Mouse (Mus musculus): Measurements from ENCODE around the gene Kif26a.

The Kif26a gene

DNA sequence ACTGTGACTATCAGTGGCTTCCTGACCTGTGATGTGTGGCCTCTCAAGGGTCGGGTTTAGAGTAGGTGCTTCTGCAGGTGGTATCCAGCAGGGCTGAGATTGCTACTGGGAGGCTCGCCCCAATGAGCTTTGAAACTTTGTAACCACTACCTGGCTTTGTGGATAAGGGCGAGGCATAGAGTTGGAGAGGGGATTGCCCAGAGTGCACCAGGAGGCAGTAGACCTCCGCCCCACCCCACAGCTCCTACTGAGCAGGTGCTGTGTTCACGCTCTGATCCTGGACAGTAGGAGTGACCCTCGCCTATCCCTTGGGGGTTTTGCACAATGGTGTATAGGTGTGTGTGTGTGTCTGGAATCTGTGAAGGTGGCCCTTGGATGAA, 18.8 kb downstream of the Kif26a start:
- DNase-seq (ENCODE audit: low spot score), result no peak

DNA sequence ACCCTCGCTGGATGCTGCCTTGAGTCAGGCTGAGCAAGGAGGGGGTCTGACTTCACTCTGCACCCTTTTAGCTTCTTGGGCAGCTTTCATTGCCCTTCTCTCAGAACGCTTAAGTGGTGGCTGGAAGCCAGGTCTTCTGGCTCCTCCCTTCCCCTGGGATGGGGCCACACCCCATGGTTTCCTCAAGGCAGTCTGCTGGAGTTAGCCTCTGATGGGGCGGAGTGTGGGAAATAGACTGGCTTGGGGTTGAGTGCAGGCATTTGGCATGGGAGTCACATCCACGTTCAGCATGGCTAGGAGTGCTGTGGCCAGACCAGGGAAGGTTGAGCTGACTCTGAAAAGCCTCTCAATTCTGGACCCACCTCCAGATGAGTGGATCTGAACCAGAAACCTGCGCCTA, 23.2 kb downstream of the Kif26a start:
- no peak for DNase-seq (ENCODE audit: low spot score)

DNA sequence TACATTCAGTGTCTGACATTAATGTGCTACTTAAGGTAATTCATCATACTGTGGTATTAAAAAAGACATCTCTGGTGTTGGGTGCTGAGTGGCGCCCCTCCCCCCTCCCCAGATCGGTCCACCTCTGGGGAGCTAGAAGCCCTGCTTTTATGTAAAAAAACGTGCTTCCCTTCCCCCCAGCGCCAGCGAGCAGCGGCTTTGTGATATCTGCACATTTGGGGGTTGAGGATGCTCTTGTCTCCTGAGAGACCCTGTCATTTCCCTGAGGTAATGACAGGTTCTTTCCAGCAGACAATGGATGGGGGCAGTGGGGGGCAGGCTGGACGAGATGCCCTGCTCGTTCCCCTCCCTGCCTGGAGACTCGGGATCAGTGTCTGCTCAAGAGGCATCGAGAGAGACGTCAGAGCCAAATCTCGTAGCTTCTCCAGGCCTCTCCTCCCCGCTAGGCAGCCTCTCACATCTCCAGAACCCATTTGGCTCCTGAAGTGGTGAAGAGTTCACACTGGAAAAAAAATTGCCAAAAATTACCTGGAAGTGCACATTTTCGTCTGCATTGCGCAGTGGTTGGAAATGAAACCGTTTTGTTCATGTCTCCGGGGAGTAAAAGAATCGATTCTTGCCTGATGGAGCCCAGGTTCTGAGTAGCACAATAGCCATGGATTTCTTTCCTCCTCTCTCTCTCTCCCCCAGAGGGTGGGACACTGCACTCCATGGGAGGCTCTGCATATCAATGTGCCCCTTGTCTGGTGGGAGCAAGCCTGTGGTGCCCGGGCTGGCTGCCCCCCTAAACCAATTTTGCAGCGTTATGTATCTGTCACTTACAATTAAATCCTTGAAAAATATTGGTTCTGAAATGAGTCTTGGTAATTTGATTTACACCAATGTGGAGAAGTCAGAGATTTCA, 24.9 kb downstream of the Kif26a start:
- DNase-seq (ENCODE audit: low spot score), result no peak

DNA sequence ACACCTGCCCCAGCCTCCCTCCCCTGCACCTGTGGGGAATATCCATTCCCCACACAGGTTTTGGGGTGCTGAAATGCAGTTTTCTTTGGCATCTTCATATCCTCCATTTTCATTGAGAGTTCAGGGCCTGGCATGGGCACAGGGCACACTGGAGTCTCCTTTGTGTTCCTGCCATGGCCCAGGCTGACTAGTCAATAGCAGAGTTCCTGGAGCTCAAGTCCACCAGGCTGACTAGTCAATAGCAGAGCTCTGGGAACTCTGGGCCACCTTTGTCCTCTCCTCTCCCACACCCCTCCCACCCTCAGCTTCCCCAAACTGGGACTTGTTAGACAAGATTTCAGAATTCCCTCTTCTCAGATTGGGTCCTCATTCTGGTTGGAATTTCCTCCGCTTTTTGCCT, 25.6 kb downstream of the Kif26a start:
- no peak for DNase-seq (ENCODE audit: low spot score)

DNA sequence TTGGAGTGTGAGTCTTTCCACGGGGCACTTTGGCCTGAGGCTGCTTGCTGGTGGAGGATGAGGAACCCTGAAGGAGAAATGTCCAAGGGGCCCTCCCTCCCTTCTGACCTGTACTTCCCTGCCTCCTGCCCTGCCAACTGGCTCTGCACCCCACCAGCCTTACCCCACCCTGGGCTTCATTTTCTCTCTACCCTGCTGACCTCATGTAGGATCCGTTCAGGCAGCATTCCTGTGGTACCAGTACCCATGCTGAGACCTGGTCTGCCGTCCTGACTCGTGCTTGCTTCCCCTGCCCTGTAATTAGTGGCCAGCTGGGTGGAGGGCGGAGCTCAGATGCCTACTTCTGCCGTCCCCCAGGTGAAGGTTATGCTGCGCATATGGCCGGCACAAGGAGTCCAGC, 26.2 kb downstream of the Kif26a start:
- no peak for DNase-seq (ENCODE audit: low spot score)

DNA sequence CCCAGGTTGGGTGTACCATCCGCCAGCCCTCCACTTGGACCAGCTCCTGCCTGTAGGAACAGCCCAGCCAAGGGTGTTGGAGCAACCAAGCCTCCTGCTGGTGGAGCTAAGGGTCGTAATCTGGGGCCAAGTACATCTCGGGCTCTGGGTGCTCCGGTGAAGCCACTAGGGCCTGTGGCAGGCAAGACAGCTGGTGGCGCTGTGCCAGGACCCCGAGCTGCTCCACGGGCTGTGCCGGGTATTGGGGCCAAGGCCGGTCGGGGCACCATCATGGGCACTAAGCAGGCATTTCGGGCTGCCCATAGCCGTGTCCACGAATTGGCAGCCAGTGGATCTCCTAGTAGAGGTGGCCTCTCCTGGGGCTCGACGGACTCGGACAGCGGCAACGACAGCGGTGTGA, 31.7 kb downstream of the Kif26a start:
- no peak for DNase-seq (ENCODE audit: low spot score)

DNA sequence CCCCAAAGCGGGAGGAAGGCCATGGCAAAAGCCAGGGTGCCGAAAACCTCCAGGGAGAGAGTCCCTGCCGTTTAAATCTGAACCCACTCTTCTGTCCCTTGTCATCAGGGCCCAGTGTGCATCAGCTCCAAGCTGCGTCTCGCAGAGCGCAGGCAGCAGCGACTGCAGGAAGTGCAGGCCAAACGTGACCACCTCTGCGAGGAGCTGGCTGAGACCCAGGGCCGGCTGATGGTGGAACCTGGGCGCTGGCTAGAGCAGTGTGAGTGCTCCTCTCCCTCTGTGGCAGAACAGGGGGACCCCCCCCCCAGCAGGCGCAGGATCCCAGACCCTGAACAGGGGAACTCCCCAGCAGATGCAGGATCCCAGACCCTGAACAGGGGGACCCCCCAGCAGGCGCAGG, 33.7 kb downstream of the Kif26a start:
- no peak for DNase-seq (ENCODE audit: low spot score)

DNA sequence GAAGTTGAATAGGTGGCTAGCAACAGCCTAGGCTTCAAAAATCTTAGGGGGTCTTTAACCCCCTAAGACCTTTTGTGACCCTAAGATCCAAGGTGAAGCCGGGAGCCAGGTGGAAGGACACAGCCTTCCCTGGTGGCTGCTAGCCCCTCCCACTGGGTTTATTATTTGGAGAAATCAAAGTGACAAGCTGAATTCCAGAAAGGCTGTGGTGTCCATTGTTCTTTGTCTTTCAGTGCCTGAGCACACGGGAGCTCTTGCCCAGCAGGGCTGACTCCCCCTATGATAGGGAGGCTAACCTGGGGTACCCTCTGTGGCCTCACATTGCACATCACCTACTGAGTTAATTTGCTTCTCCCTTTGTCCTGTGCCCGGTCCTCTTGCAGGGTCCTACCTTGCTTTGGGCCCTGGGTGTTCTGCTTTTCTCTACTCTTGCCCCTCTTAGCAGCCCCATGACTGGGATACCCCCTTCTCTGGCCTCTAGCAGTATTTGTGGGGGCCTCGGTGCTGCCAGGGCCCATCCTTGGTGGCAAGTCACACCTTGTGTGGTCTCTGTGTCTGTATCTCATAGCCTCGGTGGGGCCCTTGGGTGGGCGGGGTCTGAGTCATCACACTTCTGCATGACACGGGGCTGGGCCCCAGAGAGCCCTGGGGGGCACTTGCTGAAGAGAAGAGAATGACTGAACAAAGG, 36.1 kb downstream of the Kif26a start:
- no peak for DNase-seq (ENCODE audit: low spot score)

DNA sequence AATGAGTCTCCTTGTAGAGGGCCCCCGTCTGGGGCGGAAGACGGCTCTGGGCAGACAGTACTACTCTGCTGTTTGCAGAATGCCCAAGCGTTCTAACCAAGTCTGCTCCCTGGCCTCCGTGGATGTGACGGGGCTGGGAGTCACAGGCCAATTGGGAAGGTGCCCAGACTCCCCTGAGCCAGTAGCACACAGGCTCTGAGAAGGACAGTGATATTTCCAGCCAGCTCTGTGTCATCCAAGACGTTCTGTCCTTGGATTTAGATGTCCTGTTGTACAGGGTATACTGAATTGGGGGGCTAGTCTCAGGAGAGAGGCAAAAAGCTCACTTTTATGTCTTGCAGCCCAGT, 36.6 kb downstream of the Kif26a start:
- no peak for DNase-seq (ENCODE audit: low spot score)

DNA sequence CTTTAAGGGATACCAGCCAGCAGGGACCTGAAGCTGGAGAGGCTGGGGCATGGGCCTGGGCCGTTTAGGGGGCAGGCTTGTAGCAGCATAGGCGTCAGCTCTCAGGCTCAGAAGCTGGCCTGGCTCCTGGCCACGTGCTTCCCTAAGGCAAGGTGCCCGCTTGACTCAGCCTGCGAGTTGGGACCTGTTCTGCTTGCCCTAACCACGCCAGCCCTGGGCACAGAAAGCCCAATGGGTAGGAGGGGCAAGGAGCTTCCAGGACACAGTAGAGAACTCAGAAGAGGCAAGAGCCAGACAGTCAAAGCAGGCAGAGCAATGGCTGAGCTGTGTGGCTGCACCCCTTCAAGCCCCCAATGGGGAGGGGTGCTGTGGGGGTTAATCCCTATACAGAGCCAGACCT, 37.7 kb downstream of the Kif26a start:
- peak; percentile 30 for DNase-seq (ENCODE audit: low spot score)

DNA sequence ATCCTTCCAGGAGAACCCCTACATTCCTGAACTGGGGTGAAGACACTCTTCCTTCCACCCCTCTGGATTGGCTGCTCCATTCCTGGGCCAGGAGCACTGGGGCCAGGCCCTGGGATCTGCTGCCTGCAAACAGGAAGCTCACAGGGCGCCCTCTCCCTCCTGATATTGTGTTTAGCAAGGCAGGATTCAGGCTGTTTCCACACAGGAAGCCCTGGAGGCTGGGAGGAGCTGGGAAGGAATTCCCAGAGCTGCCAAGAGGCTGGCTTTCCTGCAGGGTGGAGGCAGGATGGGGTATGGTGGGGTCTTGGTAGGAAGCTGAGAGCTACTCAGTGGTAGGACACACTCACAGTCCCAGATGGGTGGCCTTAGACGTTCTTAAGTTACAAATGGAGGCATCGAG, 38.4 kb downstream of the Kif26a start:
- peak; percentile 27 for DNase-seq (ENCODE audit: low spot score)

DNA sequence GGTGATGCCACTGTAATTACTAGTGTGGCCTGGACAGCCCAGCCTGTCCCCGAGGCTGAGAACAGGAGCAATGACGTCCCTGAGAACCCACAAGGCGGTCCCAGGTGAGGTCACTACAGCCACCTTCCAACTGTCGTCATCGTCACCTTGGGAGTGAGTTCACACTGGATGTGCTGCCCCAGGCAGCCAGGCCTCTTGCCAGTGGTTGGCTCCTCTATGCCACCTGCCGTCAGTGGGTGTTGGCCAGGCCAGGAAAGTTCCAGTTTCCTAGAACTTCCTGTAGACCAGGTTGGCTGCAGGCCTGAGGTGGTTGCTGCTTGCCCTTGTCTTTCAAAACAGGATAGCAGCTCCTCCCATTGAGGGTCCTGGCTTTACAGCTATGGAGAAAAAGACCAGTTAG, 40.9 kb downstream of the Kif26a start:
- no peak for DNase-seq (ENCODE audit: low spot score)

DNA sequence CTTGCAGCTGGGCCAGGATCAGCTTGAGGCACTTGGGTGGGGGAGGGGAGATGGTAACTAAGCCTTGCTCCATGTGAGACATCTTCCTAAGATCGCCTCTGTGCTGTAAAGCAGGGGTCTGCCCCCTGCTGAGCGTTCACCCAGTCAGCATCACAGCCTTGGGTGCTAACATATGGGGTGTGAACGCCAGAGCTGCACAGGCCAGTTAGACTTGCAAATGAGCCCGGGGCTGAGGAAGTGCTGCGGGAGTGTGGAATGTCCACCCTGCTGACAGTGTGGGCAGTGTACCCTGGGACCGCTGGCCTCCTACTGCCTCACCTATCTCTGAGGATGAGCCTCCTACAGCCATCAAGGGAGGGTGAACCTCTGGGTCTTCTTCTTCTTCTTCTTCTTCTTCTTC, 45.7 kb downstream of the Kif26a start:
- no peak for DNase-seq (ENCODE audit: low spot score)

DNA sequence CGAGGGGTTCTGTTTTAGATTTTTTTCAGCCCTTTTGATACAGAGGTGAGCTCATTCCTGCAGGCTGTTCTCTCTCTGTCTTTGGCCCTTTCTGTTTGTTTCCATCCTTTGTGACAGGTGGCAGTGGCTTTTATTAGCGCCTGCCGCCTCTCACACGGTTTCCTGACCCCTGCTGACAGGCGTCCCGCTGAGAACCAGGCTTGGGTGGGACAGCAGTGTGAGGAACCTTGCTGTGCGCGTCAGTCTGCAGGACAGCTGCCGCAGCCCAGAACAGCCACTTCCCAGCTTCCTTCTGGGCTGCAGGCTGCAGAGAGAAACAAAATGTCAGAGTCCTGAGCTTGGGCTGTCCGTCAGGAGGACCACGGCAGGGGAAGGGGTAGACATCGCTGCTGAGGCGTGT, 49.0 kb downstream of the Kif26a start:
- DNase-seq (ENCODE audit: low spot score), result no peak

DNA sequence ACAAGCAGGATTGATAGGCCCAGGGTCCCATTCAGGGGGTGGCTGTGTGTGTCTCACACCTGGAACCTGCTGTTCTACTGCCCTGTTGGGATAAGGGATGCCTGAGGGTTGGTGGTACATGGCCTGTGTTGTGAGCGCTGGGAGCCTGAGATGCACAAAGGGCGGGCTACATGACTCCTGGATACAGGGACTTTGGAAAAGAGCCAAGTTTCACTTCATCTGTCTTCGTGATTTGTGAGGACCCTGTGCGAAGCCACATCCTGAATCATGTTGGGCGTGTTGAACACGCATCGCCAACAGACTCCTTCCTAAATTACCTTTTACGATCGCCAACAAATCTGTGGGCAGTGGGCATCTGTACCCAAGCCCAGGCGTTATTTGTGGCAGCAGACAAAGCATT, 50.6 kb downstream of the Kif26a start:
- no peak for DNase-seq (ENCODE audit: low spot score)

DNA sequence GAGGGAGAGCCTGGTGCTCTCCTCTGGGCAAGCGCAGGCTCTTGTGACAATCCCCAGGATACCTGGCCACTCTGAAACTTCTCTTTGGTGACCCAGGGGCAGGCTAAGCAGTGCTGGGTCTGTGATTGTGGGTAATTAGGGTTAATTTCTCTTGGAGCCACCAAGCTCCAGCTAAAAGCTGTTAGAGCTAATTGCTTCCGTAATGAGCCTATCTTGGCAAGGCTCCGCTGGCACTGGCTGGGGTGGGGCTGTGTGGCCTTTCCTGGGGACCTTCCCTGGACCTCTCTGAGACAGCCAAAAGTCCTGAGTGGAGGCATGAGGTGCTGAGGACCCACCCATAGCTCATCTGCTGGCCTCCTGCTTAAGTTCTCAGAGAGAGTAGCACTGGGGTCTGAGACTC, 53.4 kb downstream of the Kif26a start:
- DNase-seq (ENCODE audit: low spot score), result no peak

DNA sequence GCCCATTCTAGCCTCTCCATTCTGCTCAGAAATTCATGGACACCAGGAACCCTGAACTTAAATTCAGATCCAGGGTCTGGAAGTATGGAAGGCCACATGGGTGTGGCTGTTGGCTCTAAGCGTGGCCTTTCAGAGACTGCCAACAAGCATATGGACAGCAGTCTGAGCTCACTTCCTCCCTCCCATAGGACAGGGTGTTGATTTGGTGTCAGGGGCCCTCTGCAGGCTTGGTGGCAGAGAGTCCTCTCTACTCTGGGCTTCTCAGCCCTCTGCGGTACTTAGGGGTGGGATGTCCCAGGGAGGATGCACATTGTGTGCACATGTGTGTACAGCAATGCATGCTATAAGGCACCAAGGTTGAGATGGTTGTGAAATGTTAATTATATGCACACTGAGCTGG, 54.0 kb downstream of the Kif26a start:
- no peak for DNase-seq (ENCODE audit: low spot score)

DNA sequence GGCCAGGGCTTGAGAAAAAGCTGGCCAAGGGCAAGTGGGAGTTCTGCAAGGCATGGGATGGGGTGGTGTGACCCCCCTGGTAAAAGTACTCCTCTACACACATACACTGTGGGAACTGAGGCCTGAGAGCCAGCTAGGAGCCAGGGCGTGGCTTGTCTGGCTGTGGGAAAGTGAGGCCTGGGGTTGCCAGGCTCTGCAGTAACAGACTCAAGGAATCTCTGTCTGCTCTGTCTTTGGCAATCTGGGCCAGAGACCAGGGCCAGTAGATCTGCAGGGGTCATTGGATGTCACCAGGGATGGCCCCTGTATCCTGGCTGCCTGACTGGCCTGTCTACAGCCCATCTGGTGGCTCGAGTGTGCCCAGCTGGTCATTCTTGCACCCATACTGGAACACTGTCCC, 61.2 kb downstream of the Kif26a start:
- no peak for DNase-seq (ENCODE audit: low spot score)

DNA sequence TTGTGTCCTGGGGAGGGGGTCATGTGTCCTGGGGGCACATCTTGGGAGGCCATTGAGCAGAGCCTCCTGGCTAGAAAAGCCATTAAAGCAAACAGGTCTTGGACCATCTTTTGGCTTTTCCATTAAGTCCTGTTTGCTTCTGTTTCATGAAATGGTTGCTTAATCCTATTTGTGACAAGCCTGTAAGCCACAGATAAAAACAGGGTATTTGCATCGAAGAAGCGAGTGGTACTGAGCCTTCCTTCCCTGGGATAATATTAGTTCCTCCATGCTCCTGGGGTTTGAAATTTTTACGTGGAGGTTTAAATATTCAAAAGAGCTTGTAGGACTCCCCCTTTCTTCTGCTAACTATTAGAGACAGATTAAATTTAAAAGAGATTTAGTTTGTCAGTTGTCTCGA, 61.7 kb downstream of the Kif26a start:
- DNase-seq (ENCODE audit: low spot score), result no peak

DNA sequence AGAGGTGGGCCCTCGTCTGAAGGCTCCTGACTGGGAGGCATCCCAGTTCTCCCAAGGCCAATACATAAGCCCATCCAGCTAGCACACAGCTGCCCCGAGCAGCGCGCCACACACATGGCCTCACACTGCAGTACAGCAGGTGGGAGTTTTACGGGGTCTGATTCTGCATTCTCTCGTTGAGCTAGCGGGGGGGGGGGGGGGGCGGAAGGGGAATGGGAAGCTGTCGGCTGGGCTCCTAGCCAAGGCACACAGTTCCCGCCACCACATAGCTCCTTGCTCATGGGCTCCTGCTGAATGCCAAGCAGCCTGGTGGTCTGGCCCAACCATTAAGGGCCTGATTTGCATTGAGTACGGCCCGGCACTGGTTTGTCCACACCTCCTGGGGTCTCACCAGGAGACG, 64.6 kb downstream of the Kif26a start:
- DNase-seq (ENCODE audit: low spot score), result no peak

DNA sequence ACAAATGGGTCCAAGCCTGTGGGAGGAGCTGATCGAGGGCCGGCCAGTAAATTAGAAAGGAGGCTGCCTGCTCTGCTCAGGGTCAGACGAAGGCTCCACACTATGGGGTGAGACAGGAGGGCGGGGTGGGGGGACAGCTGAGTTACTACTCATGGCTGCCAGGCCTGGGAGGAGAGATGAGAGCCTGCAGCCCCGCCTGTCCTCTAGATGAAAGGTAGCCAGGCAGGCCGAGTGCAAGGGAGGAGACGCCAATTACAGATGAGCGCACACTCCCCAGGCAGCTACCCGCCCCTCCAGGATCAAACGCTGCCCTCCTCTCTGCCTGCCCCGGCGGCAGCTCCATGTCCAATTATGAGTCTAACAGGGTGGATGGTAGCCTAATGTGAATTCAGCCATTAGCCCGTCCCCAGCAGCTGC, 68.4 kb downstream of the Kif26a start:
- peak; percentile 12 for DNase-seq (ENCODE audit: low spot score)

DNA sequence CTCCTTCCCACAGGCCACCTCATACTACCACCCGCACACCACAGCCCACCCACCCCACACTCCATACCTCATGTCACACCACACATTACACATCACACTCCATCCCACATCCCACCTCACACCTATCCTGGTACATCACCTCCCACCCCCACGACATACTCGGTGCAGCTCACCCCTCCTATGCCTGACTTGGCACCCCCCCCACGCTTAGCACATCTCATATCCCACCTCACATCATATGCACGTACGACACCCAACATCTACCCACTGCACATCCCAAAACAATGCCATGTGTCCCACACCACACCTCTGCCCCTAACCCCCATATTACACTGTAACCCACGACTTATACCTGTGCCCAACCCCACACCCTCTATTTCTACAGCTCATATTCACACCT, 69.5 kb downstream of the Kif26a start:
- no peak for DNase-seq (ENCODE audit: low spot score)

DNA sequence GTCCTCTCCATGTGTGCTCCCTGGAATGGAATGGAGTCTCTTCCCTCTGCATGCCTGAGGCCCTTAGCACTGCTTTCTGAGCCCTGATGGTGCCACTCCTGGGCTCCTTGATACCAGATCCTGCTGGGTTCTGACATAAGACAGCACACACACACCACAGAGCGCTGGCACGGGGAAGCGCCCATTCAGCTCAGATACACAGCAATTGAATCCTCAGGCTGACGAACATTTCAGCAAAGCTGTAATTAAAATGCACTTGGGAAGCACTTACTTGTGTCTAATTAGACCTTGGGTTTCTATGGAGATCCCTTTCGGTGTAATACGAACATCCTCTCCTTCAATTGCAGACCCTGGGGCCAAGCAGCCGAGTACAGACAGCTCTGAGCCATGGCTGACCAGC, 71.0 kb downstream of the Kif26a start:
- no peak for DNase-seq (ENCODE audit: low spot score)

DNA sequence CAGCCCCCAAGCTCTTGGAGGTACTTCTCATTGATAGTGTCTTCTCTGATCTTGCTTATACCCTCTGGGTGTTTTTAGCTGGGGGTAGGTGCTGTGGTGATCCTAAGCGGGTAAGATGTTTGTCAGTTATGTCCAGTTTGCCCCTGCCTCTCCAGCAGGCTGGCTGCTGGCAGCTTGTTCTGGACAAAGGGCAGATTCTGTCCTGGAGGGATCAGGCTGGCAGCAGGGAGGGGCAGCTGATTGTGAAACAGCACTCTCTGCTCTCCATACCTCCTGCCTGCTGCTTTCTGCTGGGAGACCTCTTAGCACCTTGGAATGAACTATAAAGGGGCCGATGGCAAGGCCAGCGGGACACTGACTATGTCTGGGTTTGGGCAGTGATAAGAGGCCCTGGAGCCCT, 71.7 kb downstream of the Kif26a start:
- DNase-seq (ENCODE audit: low spot score), result no peak
